Mouse (Mus musculus): ENCODE measurements around the gene Igsf9. TPM values are rescaled to one million over a fixed set of nuclear protein-coding genes. Genes with fewer than 3 reads are reported as not detected.

The Igsf9 gene
- total RNA-seq, 2 experiments from 2014 or later = 0.28 to 0.45 TPM

DNA sequence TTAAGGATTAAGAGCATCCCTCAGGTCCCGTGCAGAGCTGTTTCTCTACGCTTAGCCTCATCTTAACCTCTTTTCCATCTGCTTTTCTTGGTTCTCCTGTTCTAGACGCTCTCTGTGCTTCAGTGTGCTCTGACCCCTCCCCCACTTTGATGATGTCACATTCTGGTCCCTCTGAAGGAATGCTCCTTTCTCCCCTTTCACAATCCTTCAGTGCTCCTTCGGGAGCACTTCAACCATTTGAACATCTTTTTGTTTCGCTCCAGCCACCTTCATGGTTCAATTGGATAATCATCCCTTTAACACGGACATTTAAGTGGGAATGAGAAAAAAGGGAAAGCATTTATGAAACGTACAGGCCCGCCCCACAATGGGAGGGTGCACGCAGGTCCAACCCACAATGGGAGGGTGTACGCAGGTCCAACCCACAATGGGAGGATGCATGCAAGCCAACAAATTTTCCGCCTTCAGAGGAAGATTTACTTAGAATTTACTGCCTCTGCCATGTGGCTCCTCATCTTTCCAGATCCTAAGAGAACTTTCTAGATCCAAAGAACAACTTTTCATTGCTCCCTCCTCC lies 13.2 kb upstream of the Igsf9 start:
- no peak for DNase-seq

GRCm38 (mm10) chr1:172469373-172469772 lies 12.2 kb upstream of the Igsf9 start:
- DNase-seq = no peak

- no peak for DNase-seq
Observed at GRCm38 (mm10) chr1:172469810-172470448, 11.7 kb upstream of the Igsf9 start.

GRCm38 (mm10) chr1:172472909-172473308 lies 8.7 kb upstream of the Igsf9 start:
- no peak for DNase-seq

GRCm38 (mm10) chr1:172474196-172474595 lies 7.4 kb upstream of the Igsf9 start:
- DNase-seq = no peak

DNA sequence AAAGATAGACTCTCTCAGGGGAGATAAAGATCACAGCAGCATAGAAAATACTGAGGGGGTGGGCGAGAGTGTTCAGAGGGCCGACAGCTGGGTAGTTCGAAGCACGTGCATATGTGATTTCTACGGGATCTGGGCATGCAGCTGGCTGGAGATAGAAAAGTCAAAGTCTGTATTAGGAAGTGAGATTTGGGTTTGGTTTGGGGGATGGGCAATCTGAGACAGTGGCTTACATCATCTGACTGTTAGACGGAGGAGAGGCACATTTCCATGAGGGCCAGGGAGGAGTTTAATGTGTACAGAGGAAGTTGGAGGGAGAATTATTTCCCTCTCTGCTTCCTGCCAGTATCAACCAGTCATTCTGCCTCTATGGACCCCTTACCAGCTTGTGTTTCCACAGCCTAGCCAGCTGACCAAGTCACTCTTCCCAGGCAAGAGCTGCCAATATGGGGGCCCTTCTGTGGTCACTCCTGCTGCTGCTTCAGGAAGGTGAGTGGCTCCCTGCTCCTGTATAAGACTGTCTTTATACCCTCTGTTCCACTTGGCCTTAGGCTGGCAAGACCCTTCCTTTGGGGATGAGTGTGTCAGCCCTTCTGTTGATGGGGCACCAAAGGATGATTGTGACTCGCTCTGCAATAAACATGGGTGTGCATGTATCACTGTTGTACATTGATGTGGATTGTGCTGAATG lies 6.4 kb upstream of the Igsf9 start, which contains the start of gene Slamf9:
Gene Slamf9, plus strand, starts transcription at position 305 of the 688 bp plus-strand sequence.
- peak; percentile 29 to 75 for DNase-seq

DNA sequence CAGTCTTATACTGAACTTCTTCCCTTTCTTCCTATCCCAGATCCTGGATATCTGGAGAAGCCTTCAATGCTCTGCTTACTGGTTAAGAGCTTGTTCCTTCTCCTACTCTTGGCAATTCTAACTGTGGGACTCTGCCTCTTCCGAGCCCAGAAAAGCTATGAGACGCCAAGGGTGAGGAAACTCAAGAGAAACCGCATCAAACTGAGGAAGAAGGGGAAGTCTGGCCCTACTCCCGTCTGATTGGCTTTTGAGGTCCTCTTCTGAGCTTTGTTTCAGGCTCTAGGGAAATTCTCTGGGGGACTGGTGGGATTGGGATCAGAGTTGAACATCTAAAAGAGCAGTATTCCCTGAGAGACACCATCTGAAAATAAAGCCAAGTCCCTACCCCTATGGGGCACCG lies 3.6 kb upstream of the Igsf9 start:
- peak in 1 of 2 experiments; percentile 38 for DNase-seq

GRCm38 (mm10) chr1:172480376-172480775 lies 1.2 kb upstream of the Igsf9 start:
- DNase-seq = no peak

GRCm38 (mm10) chr1:172481111-172481510 lies 477 bp upstream of the Igsf9 start:
- DNase-seq = no peak

GRCm38 (mm10) chr1:172482518-172483360 lies 1.2 kb downstream of the Igsf9 start:
- no peak for DNase-seq

GRCm38 (mm10) chr1:172483361-172483660 lies 1.7 kb downstream of the Igsf9 start:
- DNase-seq = no peak

- no peak for DNase-seq
Observed at GRCm38 (mm10) chr1:172484236-172484635, 2.6 kb downstream of the Igsf9 start.

DNA sequence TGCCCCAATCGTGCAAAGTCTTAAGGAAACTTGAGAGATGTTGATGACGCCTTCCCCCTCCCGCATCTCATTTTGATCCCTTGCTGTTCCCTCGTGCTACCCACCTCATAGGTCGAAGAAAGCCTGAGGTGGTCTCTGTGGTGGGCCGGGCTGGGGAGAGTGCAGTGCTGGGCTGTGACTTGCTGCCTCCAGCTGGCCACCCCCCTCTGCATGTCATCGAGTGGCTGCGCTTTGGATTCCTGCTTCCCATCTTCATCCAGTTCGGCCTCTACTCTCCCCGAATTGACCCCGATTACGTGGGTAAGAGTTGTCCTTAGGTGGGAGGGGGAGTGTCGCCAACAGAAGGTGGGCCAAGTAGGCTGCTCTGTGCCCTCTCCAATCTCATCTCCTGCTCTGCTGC lies 3.1 kb downstream of the Igsf9 start:
- no peak for DNase-seq

GRCm38 (mm10) chr1:172485821-172486220 lies 4.2 kb downstream of the Igsf9 start:
- DNase-seq = no peak

GRCm38 (mm10) chr1:172486236-172486635 lies 4.6 kb downstream of the Igsf9 start:
- no peak for DNase-seq

- no peak for DNase-seq
Observed at GRCm38 (mm10) chr1:172486651-172487050, 5.1 kb downstream of the Igsf9 start.

DNA sequence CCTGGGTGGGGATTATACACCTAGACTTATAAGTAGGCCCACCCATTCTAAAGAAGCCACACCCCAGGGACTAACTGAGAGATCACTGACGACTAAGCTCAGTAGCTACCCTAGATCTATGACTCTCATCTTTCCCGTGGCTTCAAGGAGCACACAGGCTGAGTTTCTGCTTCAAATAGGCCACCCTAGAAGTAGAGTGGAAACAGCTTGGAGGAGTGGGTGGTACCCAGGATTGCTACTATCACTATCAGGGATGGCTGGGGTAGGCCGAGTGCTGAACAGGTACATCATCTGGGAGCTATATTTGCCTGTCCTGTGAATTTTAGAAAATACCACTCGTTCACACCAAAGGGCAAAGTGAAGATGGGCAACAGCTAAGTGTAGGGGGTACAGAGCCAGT lies 6.3 kb downstream of the Igsf9 start:
- DNase-seq = no peak

DNA sequence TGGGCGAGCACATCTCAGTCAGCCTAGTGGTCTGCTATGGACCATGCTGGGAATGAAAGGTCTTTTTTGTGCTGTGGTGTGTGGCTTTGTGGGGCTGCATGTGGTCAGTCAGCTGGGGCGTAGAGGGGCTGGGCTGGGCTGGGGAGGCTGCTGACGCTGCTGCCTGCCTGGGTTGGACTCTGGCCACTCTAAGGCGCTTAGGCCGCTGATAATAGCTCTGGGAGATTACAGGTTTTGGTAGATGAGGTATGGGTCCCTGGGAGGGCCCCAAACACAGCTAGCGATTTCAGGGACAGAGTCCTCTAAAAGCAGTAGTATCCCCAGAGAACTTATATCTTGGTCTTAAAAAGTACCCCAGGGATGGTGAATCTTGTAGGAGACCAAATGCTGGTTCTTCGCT lies 7.2 kb downstream of the Igsf9 start:
- no peak for DNase-seq

DNA sequence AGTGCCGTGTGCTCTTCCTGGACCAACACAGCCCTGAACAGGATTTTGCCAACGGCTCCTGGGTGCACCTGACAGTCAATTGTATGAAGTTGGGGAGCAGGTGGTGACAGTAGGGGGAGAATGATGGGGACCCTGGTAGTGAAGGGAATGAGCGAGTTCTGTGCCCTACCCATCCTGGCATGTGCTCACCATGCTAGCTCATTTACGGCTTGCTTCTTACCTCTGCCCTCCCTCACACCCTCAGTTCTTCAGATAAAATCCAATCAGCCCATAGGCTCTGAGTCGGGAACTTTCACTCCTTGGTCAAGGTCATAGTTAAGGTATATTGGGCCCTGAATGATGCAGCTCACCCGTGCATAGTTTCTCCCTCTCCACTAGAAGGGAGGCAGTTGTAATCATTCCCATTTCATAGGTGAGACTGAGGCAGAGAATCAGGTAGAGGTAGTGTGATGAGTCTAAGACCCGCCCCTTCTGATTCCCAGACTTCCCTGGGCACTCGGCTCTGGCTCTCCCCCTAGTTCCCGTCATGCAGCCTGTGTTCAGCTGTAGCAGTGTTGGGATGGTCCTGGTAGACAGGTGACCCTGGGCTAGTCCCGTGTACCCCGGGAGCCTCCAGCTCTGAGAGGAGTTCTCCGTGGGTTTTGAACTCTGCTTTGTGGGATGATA lies 8.1 kb downstream of the Igsf9 start:
- no peak for DNase-seq

DNA sequence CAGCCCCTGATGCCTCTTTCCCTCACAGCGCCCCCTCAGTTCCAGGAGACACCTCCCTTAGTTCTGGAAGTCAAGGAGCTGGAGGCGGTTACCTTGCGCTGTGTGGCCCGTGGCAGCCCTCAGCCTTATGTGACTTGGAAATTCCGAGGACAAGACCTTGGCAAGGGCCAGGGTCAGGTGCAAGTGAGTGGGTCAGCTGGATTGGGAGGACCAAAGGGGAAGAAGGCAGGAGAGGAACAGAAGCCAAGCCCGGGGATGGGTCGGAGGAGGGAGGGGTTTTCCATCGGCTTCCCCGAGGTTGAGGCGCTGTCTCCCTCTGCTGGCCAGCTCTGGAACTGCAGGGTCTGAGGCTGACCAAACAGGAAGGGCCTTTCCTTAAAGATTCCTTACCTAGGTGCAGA lies 8.7 kb downstream of the Igsf9 start:
- peak; percentile 85 to 98 for DNase-seq

GRCm38 (mm10) chr1:172492047-172492446 lies 10.5 kb downstream of the Igsf9 start:
- DNase-seq = no peak

GRCm38 (mm10) chr1:172493516-172493915 lies 11.9 kb downstream of the Igsf9 start:
- no peak for DNase-seq

Measured in heart, adult 18-20 months (tissue).